Mouse (Mus musculus) right cerebral cortex, postnatal 4 days (tissue): ENCODE measurements at regions not wholly inside any gene's neighbourhood (a gene's known extent, or its start where the extent isn't known, plus 50 kb on each side); places are given as distances from the start of the nearest gene placed in this dataset.

ENCODE experiments used
- DNase-seq: peaks from one replicate; pipeline ENCODE4 v3.0.0-alpha.2; 2022

DNA sequence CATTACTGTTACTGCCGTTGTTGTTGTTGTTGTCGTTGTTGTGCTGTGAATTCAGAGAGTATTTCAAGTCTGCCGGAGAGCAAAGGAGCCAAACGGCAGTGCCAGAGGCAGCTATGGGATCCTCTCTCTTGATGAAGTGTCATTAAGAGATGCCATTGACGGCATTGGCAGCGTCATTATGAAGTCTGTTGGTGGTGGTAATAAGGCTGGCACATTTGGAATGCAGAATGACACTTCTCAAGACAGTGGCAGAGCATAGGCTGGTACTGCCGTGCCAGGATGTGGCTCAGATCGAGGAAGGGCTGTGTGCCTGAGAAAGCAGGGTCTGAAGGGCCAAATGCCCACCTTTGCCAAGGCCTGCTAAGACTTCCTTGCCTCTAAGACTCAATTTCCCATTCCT, 494.3 kb downstream of the Vrk1 start:
- DNase-seq, result no peak

DNA sequence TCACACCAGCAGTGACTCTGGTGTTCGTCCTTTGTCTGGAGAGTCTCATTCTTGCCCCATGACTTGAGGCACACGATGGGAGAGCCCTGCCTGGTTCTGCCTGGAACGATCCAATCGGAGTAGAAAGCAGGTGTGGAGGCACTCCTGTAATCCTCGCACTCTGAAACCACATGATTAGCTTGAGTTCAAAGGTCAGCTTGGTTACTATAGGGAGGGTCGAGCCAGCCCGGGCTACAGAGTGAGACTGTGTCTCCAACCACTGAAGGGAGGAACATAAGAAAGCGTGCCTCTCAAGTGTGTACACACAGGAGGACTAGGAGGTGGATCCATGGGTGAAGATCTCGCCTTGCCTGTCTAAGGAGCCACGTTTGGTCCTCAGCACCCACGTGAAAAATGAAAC, 504.0 kb downstream of the Vrk1 start:
- no peak for DNase-seq

DNA sequence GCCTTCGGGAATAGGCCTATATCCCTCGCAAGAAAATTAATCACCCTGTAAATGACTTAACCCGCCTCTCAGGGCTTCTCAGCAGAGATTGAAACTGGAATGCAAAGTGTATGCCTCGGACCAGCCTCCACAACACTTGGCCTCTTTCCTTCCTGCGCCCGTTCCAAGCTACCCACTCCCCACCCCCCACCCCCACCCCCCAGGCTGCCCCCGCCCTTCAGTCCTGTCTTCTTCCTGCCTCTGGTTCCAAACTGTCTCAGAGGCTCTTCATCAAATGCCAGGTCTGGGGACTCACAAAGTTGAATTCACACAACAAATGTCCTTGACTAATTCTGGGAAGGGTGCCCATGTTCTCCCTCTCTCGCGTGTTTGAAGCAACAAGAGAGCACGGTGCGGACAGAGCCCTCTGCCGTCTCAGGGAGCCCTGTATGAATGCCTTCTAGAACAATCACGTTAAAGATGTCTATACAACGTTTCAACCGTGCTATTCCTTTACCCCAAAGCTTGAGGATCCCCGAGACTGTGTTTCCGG, 505.3 kb downstream of the Vrk1 start:
- DNase-seq, result no peak

DNA sequence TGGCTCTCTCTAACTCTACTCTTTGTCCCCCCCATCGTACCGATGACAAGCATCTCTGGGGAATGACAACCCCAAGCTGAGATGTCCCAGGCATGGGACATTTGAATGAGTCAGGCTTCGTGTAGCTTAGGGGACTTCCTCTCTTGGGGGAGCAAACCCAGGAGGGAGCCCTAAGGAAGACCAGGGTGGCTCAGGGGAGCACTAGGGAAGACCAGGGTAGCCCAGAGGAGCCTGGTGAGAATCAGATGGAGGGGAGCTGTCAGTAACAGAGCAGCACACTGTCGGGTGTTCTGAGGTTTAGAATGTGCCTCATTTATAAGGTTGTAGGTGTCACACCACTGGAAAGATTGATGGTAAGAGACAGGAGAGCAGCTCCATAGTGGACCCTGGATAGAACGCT, 509.1 kb downstream of the Vrk1 start:
- DNase-seq, result no peak

DNA sequence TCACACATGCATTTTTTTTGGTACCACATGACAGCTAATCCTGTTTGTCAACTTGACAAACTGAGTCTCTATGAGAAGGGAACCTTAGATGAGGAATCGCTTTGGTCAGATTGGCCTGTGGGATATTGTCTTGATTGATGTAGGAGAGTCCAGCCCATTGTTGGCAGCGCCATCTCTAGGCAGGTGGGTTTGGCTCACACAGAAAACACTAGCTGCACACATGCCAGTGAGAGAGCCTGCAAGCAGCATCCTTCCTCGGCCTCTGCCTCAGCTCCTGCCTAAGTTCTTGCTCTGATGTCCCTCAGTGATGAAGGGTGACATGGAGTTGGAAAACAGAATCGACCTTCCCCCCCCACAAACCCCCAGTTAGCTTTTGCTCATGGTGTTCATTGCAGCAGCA, 514.4 kb downstream of the Vrk1 start:
- no peak for DNase-seq

DNA sequence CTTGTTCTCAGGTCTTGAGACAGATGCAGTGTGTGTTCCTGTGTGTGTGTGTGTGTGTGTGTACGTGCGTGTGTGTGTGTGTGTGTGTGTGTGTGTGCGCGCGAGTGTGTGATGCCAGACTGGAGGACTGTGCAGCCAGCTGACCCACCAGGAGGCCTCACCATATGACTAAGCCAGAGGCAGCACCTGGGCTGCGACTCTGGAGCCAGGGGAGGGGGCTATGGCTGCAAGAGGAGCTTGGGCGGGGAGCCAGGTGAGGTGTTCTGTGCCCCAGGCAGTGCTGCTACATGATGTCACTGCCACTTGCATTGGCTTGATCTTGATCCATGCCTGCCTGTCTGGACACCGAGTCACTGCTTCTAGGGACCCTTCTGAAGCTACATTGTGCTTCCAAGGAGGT, 517.1 kb downstream of the Vrk1 start:
- DNase-seq, result peak; percentile 26

DNA sequence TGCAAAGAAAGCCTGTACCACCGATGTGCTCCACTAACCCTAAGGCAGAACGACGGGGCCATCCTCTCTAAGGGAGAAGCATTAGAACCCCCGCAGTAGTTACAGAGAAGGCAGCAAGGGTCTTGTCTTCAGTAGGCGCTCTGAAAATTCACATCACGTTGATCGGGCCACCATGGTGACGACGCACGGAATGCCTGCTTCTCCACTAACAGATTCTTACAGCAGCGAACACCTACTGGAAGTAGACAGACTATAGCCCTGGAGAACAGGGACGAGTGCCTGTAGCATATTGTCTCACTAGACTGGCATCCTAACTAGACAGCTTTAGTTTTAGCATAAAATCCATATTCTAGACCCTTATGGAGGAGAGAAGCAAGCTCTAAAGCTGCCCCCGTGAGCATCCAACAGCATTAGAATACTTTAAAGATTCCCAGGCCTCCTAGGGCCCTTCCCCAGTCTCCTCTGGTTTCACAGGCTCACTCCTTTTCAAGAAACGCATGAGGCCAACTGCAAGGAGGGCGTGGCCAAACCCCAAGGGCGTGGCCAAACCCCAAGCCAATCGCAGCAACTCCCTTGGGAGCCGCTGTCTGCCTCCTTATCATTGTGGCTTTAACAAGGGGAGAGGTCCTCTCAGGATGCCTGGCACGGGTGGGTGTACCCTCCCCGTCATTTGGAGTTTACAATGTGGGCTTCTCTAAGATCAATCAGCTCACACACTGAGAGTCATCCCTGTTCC, 517.8 kb downstream of the Vrk1 start:
- DNase-seq, result peak; percentile 21

DNA sequence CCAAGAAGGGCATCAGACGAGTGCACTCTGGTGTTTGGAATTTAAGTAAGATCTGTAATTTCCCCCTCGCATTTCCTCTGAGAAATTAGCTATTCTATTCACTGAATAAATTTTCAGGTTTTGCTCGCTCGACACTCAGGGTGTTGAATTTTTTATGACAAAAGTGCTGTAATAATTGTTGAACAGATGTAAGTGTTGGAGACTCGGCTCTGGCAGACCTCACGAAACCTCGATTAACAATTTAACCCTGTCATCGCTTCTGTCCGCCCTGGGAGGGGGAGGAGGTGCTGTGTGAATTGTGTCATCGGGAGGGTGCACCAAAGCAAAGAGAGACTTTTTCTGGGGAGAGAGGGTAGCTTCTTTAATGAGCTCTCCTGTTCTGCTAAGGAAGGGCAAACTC, 518.5 kb downstream of the Vrk1 start:
- DNase-seq, result no peak

DNA sequence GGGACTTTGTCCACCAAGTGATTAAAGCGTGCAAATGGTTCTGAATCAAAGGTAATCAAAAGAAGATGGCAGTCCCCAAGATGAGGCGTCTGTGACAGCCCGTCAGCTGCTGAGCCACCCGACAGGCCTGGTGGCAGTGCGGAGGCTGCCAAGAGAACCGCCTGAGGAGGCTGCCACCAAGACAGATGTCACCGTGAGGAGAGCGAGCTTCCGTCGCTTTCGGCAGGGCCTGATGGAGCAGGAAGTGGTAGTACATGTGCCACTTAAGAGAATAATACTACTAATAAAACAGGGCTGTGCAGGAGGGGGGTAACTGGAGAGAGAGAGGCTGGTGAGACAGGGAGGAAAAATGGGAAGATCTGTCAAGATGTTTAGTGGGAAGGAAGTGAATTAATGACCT, 519.1 kb downstream of the Vrk1 start:
- peak; percentile 23 for DNase-seq

DNA sequence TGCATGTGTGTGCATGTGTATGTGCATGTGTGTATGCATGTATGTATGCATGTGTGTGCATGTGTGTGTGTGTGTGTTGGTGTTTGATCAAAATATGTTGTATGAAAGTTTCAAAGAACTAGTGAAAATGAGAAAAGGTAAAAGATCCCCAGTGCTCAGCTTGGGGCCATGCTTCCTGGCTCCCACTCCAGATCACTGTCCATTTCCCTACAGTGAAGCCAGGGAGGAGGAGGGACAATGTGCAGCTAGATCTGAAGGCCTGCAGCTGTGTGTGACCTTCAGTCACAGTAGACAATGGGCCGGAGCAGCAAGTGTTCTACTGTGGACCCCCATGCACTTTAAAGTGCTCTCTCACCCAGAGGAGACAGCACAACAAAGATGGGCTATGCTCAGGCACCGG, 525.1 kb downstream of the Vrk1 start:
- DNase-seq, result no peak

DNA sequence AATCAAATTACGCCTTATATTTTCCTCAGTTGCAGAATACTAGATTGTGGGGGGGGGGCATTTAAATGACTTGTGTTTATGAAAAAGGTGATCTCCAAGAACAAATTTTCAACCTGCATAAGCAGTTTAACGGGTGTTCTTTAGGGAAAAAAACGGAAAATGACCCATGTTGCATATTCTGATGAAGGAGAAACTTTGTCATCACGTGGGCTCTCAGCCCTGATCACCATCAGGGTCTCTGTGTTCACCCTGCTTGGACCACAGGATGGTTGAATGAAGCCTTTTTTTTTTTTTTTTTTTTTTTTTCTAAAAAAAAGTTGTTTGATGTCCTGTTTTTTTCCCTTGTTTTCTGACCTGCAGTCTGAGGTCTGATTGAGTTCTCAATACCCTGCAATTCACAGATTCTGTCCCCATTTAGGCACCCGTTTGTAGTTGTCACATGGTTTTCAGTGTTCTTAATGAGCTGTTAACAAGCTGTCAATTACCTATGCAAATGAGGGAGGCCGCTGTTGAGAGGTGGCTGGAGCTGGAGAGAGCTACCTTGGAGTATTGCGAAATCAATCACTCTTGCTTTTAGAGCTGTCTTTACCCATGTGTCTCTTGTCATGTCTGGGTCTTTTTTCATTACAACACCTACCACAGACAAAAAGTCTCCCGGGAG, 525.7 kb downstream of the Vrk1 start:
- no peak for DNase-seq

DNA sequence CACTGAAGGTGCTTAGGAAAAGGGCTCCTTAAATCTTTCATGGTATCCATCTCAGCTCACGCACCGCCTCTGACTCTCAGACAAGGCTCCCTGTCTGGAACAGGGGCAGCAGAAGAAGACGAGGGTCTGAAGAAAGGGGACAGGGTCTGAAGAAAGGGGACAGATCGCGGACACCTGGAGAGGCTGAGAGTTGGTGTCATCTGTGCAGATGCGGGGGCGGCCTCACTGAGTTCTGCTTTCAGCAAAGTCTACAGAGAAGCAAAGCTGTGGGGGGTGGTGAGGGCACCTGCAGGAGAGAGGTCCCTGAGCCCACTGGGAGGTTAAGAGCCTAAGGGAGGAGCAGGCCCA, 526.2 kb downstream of the Vrk1 start:
- DNase-seq, result no peak

DNA sequence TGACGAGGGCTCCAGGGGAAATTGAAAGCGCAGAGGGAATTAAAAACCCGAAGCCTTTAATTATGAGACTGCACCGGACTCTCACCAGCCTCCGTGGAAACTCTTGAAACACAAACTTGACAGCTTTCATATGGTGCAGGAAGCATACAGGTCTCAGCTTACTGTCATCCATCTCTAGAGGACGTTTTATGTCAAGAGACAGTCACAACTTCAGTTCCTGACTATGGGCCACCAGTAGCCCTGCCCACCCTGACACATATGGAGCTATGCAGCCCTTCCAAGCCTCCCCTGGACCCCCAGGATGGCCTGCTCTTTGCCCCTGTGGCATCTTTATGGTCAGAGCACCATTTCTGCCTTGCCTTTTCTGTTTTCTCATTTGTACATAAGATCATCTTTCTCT, 530.0 kb downstream of the Vrk1 start:
- DNase-seq, result no peak

DNA sequence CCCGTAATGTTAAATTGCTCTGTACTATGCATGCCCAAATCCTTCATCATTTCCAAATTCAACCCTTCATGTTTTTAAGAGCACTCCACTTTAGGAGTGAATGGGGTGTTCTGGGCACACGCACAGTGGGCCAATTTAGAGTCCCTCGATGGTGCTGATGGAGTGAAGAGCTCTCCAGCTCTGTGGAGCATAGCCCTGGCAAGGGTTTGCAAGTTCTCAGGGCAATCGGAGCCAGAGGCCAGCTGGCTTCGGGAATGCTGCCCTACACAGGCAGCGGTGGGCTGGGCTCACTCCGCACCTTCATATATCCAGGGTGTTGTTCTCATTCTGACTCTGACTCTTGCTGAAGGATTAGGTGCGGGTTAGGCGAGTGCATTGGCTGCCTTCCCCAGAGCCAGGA, 549.5 kb downstream of the Vrk1 start:
- DNase-seq, result no peak

DNA sequence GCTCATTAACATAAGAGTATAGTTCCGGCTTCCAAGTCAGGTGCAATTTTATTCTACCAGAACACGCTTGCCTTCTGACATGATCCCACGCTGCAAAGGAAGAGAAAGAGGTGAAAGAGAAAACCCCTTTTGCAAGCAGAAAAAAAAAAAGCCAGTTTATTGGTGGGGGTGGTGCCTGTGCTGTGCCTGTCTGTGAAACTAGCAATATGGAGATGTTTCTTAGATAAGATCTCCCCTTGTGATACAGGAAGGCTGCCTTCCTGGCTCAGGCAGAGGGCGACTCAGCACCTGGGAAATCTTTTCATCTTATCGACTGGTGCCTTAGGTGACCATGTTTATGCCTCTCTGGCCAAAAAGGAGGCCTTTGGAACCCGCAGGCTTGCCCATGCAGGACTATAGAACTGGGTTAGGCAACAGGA, 555.2 kb downstream of the Vrk1 start:
- no peak for DNase-seq

DNA sequence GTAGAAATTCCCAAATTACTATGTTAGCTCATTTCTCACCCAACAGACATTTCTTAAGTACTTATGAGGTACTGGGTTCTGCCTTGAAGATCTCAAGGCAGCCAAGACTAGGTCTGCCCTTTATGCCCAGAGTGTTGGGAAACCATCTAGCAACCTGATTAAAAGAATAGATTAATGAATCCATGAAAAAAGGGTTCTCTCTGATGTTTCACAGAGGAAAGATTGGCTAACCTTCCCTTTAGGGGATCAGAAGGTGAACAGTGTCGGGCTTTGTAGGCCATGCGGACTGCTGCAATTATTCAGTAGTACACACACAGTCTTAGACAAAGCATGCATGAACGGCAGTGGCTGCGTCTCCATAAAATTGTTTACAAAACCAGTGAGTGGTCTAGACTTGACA, 556.3 kb downstream of the Vrk1 start:
- no peak for DNase-seq

DNA sequence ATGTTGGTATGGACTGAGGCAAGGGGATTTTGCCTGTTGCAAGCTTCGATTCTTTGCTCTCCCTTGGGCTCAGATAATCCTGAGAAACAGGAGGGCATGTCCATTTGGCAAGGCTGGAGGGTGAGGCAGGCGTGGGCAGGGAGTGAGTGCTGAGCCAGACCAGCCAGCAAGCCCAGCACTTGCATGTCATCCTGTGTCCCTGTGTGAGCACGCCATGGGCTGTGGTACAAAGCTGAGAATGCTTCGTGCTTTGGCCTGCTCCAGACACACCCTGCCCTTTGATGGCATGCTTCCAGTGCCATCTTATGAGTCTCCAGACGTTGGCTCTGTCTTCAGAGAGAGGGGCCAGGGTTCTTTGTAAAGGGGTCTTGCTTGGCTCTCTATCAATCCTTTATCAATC, 557.1 kb downstream of the Vrk1 start:
- DNase-seq, result no peak

DNA sequence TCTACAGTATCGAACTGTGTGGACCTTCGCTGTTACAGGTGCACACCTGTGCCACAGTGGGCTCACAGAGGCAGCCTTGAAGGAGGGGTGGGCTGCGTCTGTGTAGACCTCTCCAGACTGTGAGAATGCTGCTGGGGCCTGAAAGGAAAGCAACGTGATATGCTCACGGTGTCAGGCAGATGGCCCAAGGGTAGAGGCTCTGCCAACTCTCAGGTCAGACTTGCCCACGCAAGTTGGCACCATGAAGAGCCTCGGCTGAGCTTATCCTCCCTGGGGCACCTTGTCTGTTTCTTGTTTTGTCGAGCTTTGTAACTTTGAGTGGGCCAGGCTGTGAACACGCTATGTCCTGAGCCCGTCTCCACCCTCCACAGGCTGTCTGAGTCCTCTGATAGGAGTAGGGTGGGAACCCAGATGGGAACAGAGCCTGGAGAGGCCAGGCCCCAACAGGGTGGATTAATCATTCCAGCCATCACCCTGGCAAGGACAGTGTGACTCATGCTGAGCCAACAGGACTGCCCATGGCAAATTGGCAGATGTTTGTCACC, 558.6 kb downstream of the Vrk1 start:
- DNase-seq, result no peak

DNA sequence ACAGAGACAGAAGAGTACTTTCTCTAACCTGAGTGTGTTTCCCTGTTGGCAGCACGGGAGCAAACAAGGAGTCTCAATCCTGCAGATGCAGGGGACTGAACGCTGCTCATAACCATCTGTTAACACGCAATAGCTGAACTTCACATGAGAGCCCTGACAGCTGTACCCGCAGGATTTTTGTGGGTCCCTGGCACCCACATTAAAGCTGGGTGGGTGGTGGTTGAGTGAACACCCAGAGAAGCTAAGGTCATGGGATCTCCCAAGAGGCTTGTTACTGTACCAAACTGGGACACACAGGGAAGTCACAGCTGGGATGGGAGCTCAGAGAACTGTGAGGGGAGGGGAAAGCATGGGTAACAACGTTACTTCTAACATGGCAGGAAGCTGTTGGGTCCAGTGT, 562.9 kb downstream of the Vrk1 start:
- no peak for DNase-seq

DNA sequence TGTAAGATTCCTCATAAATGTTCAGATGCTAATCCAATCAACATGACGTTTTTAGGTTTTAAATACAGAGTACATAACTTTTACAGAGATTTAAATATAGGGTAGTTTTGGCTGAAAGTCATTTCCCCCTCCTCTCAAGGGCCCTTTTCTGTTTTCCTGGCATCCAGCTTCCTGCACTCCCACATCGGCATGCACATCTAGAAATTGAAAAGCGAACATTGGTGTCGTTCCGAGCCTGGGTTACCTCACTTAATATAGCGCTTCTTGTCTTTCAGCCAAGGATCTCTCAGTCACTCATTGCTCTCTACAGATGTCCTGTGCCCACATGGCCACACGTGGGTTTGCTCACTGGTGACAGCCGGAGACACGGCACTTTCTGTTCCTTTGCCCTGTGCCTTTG, 572.7 kb downstream of the Vrk1 start:
- DNase-seq, result no peak

DNA sequence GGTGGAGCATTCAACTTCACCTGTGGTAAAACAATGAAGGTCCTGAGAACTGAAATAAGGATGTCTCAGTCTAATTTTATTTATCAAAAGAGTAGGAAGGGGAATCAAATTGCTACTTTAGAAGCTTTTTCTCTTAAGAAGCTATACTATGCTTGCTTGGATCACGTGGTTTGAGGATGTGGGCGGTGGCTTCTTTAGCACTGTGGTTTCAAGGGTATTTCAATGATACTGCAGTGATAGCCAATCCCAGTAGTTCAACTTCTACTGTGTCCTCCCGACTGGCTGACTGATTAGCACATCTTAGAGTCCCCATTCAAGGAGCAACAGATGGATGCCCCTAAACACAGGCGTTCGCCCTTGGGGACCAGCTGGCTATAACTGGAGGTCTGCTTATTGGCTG, 575.6 kb downstream of the Vrk1 start:
- DNase-seq, result no peak

DNA sequence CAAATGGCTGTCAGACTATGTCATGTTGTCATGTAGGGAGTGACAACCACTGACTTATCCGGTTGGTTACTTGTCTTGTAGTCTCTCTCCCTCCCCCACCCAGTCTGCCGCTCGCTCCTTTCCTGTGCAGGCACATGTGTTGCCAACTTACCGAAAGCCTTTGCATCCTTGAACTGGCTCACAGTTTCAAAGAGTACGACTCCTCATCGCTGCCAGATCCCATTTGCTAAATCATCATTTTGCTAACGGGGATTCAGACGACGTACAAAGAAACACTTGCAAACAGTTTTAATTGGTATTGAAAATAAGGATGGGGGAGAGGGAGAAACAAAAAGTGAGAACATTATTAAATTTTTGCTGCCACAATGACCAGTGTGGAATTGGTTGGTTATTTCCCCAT, 582.7 kb downstream of the Vrk1 start:
- DNase-seq, result no peak

DNA sequence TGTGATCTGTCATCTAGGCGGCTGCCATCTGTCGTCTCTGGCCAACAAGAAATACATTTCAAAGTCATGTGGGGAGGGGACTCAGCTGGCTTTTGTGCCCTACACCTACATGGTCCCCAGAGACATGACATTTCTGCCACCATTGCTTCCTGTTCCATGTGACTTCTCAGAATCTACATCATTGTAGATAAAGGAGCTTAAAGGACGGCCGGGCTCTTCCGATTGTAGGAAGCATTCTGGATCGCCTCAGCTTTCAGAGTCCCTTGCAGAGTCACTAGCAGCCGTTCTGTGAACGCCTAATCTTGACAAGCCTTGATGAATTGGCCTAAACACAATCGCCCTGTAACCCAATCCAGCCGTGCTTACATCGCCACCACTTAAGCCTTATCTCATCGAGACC, 587.6 kb downstream of the Vrk1 start:
- DNase-seq, result no peak

DNA sequence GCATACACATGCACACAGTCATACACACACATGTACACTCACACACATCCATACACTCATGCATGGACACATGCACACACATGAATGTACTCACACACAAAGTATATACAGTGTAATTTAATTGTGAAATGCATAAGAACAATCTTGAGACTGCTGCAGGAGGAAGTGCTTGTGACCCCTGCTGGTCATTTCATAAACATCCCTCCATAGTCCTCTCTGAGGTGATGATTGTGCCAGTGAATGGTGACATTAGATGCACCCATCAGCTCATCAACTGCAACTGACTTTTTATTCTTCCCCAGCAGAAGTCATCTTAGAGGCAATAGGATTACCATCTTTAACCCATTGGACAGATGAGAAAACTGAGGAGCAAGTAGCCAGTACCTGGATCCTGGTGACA, 597.2 kb downstream of the Vrk1 start:
- no peak for DNase-seq
